Mouse (Mus musculus) stomach, embryonic 15.5 days (tissue): ENCODE measurements around the gene Rdh1. TPM values are rescaled to one million over a fixed set of nuclear protein-coding genes. Genes with fewer than 3 reads are reported as not detected.

ENCODE experiments used
- ATAC-seq: fragments of 200-750 bp; cut with Nextera tagmentation; 2 replicates; pipeline ENCODE4 v1.8.0; 2017; ENCODE audit warnings: low read depth, moderate number of reproducible peaks, moderate TSS enrichment; ENCODE audit not compliant: insufficient read depth, low FRiP score
- H3K27ac ChIP-seq: fragments of 300-500 bp; sonication (generic); 2 replicates; pipeline ENCODE4 v1.5.1; 2015; ENCODE audit warnings: mild to moderate bottlenecking, inconsistent platforms
- H3K27me3 ChIP-seq: fragments of 300-500 bp; sonication (generic); replicated peaks from 2 replicates; pipeline ENCODE4 v1.6.1; 2015; ENCODE audit warnings: inconsistent platforms
- H3K36me3 ChIP-seq: fragments of 300-500 bp; sonication (generic); 2 replicates; pipeline ENCODE4 v1.6.1; 2015; ENCODE audit warnings: inconsistent platforms
- H3K4me1 ChIP-seq: fragments of 300-500 bp; sonication (generic); 2 replicates; pipeline ENCODE4 v1.6.1; 2015; ENCODE audit warnings: inconsistent platforms
- H3K4me2 ChIP-seq: fragments of 300-500 bp; sonication (generic); 2 replicates; pipeline ENCODE4 v1.6.1; 2015; ENCODE audit warnings: mild to moderate bottlenecking, inconsistent platforms
- H3K4me3 ChIP-seq: fragments of 300-500 bp; sonication (generic); replicated peaks from 2 replicates; pipeline ENCODE4 v1.5.1; 2015; ENCODE audit warnings: inconsistent platforms
- H3K9ac ChIP-seq: fragments of 300-500 bp; sonication (generic); 2 replicates; pipeline ENCODE4 v1.6.1; 2015; ENCODE audit warnings: inconsistent platforms
- H3K9me3 ChIP-seq: fragments of 300-500 bp; sonication (generic); 2 replicates; pipeline ENCODE4 v1.6.1; 2016; ENCODE audit warnings: inconsistent platforms
- WGBS: fragments of 180-500 bp; shearing (Covaris S2); methylation state at CpG from one replicate; pipeline ENCODE4 v1.1.7; 2015; 5-methylcytosine and 5-hydroxymethylcytosine counted together
- polyA plus RNA-seq: library from polyadenylated mRNA; unstranded; fragments of >200 nt; fragmentation: Nextera tagmentation; extraction: Ambion mirVana; gene quantifications from 2 replicates; pipeline ENCODE4 v1.2.1, GENCODE M21; 2015

Gene Rdh1
- polyA plus RNA-seq, 1 experiment from 2014 or later: 0.03 TPM

DNA sequence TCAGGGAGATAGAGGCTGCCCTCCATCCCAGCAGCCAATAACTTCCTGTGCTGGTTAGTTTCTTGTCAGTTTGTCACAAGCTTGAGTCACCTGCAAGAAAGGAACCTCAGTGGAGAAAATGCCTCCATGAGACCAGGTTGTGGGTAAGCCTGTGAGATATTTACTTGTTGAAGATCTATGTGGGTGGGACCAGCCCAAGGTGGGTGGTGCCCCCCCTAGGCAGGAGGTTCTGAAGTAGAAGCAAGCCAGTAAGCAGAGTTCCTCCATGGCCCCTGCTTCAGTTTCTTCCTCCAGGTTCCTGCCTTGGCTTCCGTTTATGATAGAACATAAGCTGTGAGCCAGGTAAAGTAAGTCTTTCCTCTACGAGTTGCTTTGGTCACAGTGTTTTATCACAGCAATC lies 23.3 kb upstream of the Rdh1 start:
- ATAC-seq: no peak
- H3K36me3 ChIP-seq: no peaks in the 10 kb centered on the region
- no peak overlapping the region for H3K27ac ChIP-seq
- no peak overlapping the region for H3K4me3 ChIP-seq
- no peaks in the 10 kb centered on the region for H3K27me3 ChIP-seq
- no peak overlapping the region for H3K4me2 ChIP-seq
- H3K9ac ChIP-seq: no peak overlapping the region
- peaks cover 4% of the 10 kb centered on the region; the same call in 1 of the 2 replicates for H3K4me1 ChIP-seq
- 68% methylated on average over 2 of the region's 2 CpGs for WGBS
- no peaks in the 10 kb centered on the region for H3K9me3 ChIP-seq

DNA sequence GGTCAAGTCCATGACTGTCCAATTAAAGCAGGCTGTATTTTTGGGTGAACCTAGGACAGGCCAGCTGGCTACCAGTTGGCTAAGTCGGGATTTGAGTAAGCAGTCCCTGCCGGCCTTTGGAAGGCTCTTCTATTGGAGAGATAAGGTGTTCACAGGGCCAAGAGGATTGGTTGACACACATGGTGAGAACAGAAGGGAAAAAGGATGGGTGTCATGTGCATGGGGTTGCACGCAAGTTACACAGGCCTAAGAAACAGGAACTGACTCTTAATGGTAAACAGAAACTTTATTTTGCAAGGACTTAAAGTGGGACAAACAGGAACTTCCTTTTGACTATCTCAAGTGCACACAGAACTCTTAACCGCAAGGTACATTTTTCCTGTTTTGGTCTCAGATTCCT lies 22.6 kb upstream of the Rdh1 start:
- ATAC-seq: no peak
- 64% methylated on average over 4 of the region's 4 CpGs for WGBS
- H3K9ac ChIP-seq: no peak overlapping the region
- no peaks in the 10 kb centered on the region for H3K27me3 ChIP-seq
- no peak overlapping the region for H3K27ac ChIP-seq
- peaks cover 4% of the 10 kb centered on the region; the same call in 1 of the 2 replicates for H3K4me1 ChIP-seq
- H3K9me3 ChIP-seq: no peaks in the 10 kb centered on the region
- H3K4me3 ChIP-seq: no peak overlapping the region
- peaks cover 6% of the 10 kb centered on the region; the same call in 1 of the 2 replicates for H3K36me3 ChIP-seq
- no peak overlapping the region for H3K4me2 ChIP-seq

DNA sequence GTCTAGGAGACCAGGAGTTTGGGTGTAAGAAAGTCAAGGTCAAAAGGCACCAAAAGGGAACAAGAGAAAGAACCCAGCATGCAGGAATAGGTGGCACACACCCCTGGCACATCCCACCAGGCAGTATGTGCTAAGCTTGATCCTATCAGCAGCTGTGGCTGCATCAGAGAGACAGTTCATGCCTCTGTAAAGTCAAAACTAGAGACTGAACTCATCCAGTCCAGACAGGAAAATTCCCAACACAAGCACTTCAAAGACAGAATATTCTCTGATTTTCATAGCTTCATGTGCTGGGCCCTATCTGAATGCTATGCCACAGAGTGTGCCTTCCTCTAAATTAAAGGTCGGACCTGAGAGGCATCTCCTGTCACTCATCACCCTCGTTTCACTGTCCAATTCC lies 22.0 kb upstream of the Rdh1 start:
- H3K9ac ChIP-seq: no peak overlapping the region
- H3K4me3 ChIP-seq: no peak overlapping the region
- H3K36me3 ChIP-seq: peaks cover 12% of the 10 kb centered on the region
- peaks cover 4% of the 10 kb centered on the region; the same call in 1 of the 2 replicates for H3K4me1 ChIP-seq
- H3K27ac ChIP-seq: 0 out of 2 replicates have a peak overlapping the region, but pooled peaks have one; percentile 5
- no peak for ATAC-seq
- H3K27me3 ChIP-seq: no peaks in the 10 kb centered on the region
- H3K9me3 ChIP-seq: no peaks in the 10 kb centered on the region
- WGBS: 21% methylated on average over 2 of the region's 2 CpGs
- no peak overlapping the region for H3K4me2 ChIP-seq

GRCm38 (mm10) chr10:127738151-127738882 lies 21.2 kb upstream of the Rdh1 start:
- Histone ChIP-seq H3K27ac (peak overlapping the region; percentile 79; the same call in 1 of the 2 replicates), H3K9ac (no peak overlapping the region), H3K4me3 (no peak overlapping the region; the same call in 1 of the 2 replicates), H3K36me3 (peaks cover 20% of the 10 kb centered on the region), H3K27me3 (no peaks in the 10 kb centered on the region), H3K4me2 (peak overlapping the region; percentile 62), H3K9me3 (no peaks in the 10 kb centered on the region), H3K4me1 (peaks cover 4% of the 10 kb centered on the region; the same call in 1 of the 2 replicates)
- 0 out of 2 replicates have a peak, but pooled peaks have one; percentile 36 for ATAC-seq
- WGBS: 35% methylated on average over 13 of the region's 13 CpGs

DNA sequence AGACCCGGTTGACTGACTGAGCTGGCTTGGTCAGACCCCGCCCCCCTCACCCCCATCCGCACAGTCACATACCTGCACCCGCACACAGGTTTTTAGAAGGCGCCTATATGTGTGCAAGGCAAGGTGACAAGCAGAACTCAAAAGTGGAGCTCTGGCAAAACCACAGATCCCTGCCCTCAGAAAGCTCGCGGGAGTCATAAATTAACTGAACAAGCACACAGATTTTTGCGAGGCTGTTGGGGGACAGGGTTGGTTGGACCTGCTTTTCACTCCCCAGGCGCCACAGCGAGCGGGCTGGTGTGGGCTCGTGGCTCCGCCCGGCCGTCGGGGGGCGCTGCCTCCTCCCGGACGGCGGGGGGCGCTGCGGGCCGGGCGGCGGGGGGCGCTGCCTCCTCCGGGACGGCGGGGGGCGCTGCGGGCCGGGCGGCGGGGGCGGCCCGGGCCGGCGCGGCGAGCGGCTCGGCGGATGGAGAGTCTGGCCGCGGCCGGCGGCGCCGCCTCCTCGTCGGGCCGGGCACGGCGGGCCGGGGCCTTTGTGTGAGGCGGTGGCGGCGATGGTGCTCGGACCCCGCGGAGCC lies 20.3 kb upstream of the Rdh1 start, which contains the start of gene Zbtb39:
Gene Zbtb39 (plus strand): TSS at position 456 of the 578 bp plus-strand sequence.
- no peaks in the 10 kb centered on the region for H3K9me3 ChIP-seq
- peaks cover 29% of the 10 kb centered on the region for H3K36me3 ChIP-seq
- H3K4me1 ChIP-seq: peaks cover 4% of the 10 kb centered on the region; the same call in 1 of the 2 replicates
- H3K4me2 ChIP-seq: peak within 1 kb of the TSS; percentile 62
- H3K9ac ChIP-seq: peak within 1 kb of the TSS; percentile 73
- 1% methylated on average over 49 of the region's 61 CpGs for WGBS
- peak within 1 kb of the TSS; percentile 79 for H3K27ac ChIP-seq
- no peaks in the 10 kb centered on the region for H3K27me3 ChIP-seq
- peak; percentile 79 for ATAC-seq
- H3K4me3 ChIP-seq: peak within 1 kb of the TSS; percentile 81

DNA sequence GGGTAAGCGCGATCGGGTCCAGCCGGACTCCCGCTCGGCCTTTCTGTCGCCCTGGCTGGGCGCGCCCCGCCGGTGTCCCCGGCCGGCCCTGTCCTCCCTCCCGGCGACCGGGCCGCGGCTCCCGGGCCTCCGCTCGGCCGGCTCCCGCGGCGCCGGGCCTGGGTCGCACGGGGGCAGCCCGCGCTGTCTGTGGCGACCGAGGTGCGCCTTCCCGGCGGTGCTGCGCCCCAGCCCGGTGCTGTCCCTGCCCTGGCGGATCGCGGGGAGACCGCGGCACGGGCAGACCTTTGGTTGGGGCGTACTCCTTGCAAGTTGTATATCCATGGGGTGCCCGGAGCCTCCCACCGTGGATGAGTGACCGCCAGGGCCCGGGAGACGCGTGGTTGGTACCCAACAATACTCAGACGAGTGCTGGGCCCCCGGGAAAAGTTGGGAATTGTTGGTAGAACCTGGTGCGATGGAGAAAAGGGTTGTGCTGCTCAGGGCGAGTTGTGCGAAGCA lies 19.8 kb upstream of the Rdh1 start:
- peak; percentile 33; the same call in 1 of the 2 replicates for ATAC-seq
- Histone ChIP-seq H3K9ac (peak overlapping the region; percentile 73), H3K36me3 (peaks cover 34% of the 10 kb centered on the region), H3K27ac (peak overlapping the region; percentile 79), H3K4me2 (peak overlapping the region; percentile 62), H3K4me1 (peaks cover 4% of the 10 kb centered on the region; the same call in 1 of the 2 replicates), H3K4me3 (peak overlapping the region; percentile 81), H3K27me3 (no peaks in the 10 kb centered on the region), H3K9me3 (no peaks in the 10 kb centered on the region)
- 0% methylated on average over 40 of the region's 55 CpGs for WGBS

- Histone ChIP-seq H3K27ac (no peak overlapping the region), H3K4me3 (no peak overlapping the region), H3K9me3 (no peaks in the 10 kb centered on the region), H3K4me2 (no peak overlapping the region), H3K36me3 (peaks cover 52% of the 10 kb centered on the region), H3K27me3 (no peaks in the 10 kb centered on the region), H3K4me1 (peaks cover 13% of the 10 kb centered on the region), H3K9ac (no peak overlapping the region)
- ATAC-seq: no peak
- WGBS: 63% methylated on average over 5 of the region's 5 CpGs
Observed at GRCm38 (mm10) chr10:127744661-127745060, 14.9 kb upstream of the Rdh1 start.

DNA sequence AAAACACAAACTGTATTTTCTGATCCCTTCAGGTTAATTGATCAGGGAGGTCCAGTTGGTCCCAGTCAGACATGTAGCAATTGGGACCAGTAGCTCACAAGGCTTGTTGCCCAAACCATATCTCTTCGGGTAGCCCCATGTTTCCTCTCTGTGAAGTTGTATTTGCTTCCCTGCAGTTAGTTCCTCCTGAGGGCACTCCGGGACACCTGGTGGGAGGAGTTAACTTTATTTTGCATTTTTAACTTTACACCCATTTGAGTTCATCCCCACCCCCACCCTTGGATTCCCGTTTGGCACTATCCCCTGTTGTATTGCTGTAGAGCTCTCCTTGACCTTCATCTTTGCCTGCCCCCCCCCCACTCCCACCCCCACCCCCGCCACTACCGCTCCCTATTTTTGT lies 13.6 kb upstream of the Rdh1 start:
- peaks cover 16% of the 10 kb centered on the region for H3K4me1 ChIP-seq
- H3K27ac ChIP-seq: no peak overlapping the region
- H3K36me3 ChIP-seq: peaks cover 52% of the 10 kb centered on the region
- H3K27me3 ChIP-seq: no peaks in the 10 kb centered on the region
- no peak overlapping the region for H3K9ac ChIP-seq
- H3K4me3 ChIP-seq: no peak overlapping the region
- no peak overlapping the region for H3K4me2 ChIP-seq
- no peak for ATAC-seq
- H3K9me3 ChIP-seq: no peaks in the 10 kb centered on the region
- WGBS: 74% methylated on average over 5 of the region's 5 CpGs

DNA sequence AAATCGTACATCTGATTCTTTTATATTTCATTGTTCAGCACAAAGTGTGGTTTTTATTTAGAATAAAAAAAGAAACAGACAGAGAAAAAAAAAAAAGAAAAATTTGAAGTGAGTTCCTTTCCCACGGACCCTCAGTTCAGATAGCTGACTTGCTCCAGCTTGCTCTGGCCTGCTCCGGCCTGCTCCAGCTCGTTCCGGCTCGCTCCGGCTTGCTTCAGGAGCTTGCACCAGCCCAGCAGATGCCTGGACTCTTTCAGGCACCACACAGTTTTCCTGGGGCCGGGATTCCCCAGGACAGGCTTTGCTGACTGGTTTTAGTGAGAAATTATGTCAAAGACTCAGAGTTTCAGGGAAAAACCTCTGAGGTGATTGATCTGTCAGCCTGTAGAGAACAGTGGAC lies 12.3 kb upstream of the Rdh1 start:
- peaks cover 13% of the 10 kb centered on the region for H3K4me1 ChIP-seq

DNA sequence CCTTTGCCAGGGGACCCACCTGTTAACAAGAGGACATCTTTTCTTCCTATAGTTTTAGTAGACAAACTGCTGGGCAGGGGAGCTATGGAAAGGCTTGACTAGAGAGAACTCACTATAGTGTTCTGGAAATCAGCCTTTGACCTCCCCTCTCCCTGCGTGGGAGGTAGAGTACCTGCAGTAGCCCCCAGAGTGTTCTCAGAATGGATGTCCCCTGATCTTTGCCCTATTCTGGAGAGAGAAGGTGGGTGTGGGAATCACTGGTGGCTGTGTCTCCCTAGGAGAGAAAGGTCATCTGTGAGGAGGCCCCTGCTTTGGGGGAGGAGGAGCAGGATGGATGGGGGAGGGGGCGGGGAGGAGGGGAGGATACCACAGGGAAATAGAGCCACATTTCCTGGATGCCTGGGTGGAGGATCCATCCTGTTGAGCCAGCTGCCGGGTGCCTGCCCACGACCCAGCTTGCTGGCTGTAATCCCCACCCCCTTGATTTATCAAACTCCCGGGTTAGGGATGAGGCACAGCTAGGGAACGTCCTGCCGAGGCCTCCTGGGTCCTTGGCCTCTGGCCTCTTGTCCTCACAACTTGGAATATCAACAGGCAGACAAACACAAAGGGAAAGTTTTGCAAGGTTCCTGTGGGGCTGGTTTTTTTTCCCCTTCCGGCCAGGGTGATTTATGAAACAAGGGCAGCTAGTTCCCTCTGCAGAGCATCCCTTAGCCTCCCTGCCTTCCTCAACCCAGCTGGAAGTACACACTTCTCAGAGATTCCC lies 10.5 kb upstream of the Rdh1 start:
- peaks cover 13% of the 10 kb centered on the region for H3K4me1 ChIP-seq
- ATAC-seq: peak; percentile 56; the same call in 1 of the 2 replicates
- WGBS: 10% methylated on average over 8 of the region's 8 CpGs
- no peak overlapping the region for H3K27ac ChIP-seq
- peaks cover 25% of the 10 kb centered on the region for H3K36me3 ChIP-seq
- no peaks in the 10 kb centered on the region for H3K9me3 ChIP-seq
- no peaks in the 10 kb centered on the region for H3K27me3 ChIP-seq
- no peak overlapping the region for H3K4me3 ChIP-seq
- H3K4me2 ChIP-seq: peak overlapping the region; percentile 16; the same call in 1 of the 2 replicates
- H3K9ac ChIP-seq: no peak overlapping the region

More for the DNA sequence above, 12.3 kb upstream of the Rdh1 start:
- H3K4me2 ChIP-seq: no peak overlapping the region
- peaks cover 42% of the 10 kb centered on the region for H3K36me3 ChIP-seq
- no peak overlapping the region for H3K9ac ChIP-seq
- no peak for ATAC-seq
- no peaks in the 10 kb centered on the region for H3K9me3 ChIP-seq
- H3K4me3 ChIP-seq: no peak overlapping the region
- 91% methylated on average over 8 of the region's 8 CpGs for WGBS
- no peaks in the 10 kb centered on the region for H3K27me3 ChIP-seq
- H3K27ac ChIP-seq: no peak overlapping the region

DNA sequence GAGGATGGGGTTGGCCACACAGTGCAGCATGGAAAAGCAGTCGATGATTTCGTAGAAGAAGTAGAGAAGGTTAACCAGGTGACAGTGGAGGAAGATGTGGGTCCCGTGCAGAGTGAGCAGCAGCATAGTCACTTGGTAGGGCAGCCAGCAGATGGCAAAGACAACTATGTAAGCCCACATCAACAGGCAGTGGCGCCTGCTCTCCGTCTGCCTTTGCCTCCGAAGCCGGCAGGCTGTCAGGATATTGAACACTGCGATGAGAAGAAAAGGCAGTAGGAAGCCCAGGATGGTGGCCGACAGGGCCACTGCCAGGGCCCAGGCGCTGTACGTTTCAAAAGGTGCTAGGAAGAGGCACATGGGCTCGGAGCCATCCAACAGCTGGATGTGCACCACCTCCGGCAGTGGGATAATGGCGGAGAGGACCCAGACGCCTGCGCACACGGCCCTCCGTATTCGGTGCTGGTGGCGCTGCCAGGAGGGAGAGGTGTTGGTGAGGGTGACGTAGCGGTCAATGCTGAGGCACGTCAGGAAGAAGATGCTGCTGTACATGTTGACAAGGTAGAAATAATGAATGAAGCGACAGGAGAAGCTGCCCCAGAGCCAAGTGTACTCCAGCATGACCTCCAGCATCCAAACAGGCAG lies 9.3 kb upstream of the Rdh1 start:
- 0 out of 2 replicates have a peak overlapping the region, but pooled peaks have one; percentile 11 for H3K4me3 ChIP-seq
- H3K4me1 ChIP-seq: peaks cover 13% of the 10 kb centered on the region
- peaks cover 17% of the 10 kb centered on the region for H3K36me3 ChIP-seq
- H3K4me2 ChIP-seq: peak overlapping the region; percentile 38
- ATAC-seq: no peak
- H3K27me3 ChIP-seq: no peaks in the 10 kb centered on the region
- no peak overlapping the region for H3K27ac ChIP-seq
- no peaks in the 10 kb centered on the region for H3K9me3 ChIP-seq
- no peak overlapping the region for H3K9ac ChIP-seq
- WGBS: 52% methylated on average over 24 of the region's 24 CpGs
